Mouse (Mus musculus): Measurements from ENCODE around the gene Myo3b.
A peak's percentile ranks its signal among the peaks of the same experiment; 100 is the strongest.

Gene Myo3b

GRCm38 (mm10) chr2:70065729-70066300, 26.9 kb downstream of the Myo3b start:
- peak; percentile 60 for DNase-seq (ENCODE audit: low read depth, low spot score)

- DNase-seq (ENCODE audit: low read depth, low spot score), result no peak
Measured at GRCm38 (mm10) chr2:70066338-70067022, 27.6 kb downstream of the Myo3b start.

GRCm38 (mm10) chr2:70069861-70070260, 30.9 kb downstream of the Myo3b start:
- DNase-seq (ENCODE audit: low read depth, low spot score), result no peak

- no peak for DNase-seq (ENCODE audit: low read depth, low spot score)
Measured at GRCm38 (mm10) chr2:70083444-70084020, 44.6 kb downstream of the Myo3b start.

GRCm38 (mm10) chr2:70091261-70091660, 52.3 kb downstream of the Myo3b start:
- no peak for DNase-seq (ENCODE audit: low read depth, low spot score)

GRCm38 (mm10) chr2:70091801-70092522, 53.0 kb downstream of the Myo3b start:
- no peak for DNase-seq (ENCODE audit: low read depth, low spot score)

GRCm38 (mm10) chr2:70092665-70093064, 53.7 kb downstream of the Myo3b start:
- no peak for DNase-seq (ENCODE audit: low read depth, low spot score)

- DNase-seq (ENCODE audit: low read depth, low spot score), result no peak
Measured at GRCm38 (mm10) chr2:70094446-70094845, 55.5 kb downstream of the Myo3b start.

- DNase-seq (ENCODE audit: low read depth, low spot score), result peak; percentile 81
Measured at GRCm38 (mm10) chr2:70097229-70098095, 58.5 kb downstream of the Myo3b start.

GRCm38 (mm10) chr2:70099459-70099858, 60.5 kb downstream of the Myo3b start:
- no peak for DNase-seq (ENCODE audit: low read depth, low spot score)

GRCm38 (mm10) chr2:70105286-70106030, 66.5 kb downstream of the Myo3b start:
- DNase-seq (ENCODE audit: low read depth, low spot score), result no peak

GRCm38 (mm10) chr2:70109010-70109409, 70.1 kb downstream of the Myo3b start:
- peak; percentile 85 for DNase-seq (ENCODE audit: low read depth, low spot score)

- DNase-seq (ENCODE audit: low read depth, low spot score), result peak; percentile 92
Measured at GRCm38 (mm10) chr2:70113798-70114782, 75.2 kb downstream of the Myo3b start.

- peak; percentile 83 for DNase-seq (ENCODE audit: low read depth, low spot score)
Measured at GRCm38 (mm10) chr2:70118376-70119264, 79.7 kb downstream of the Myo3b start.

- DNase-seq (ENCODE audit: low read depth, low spot score), result no peak
Measured at GRCm38 (mm10) chr2:70119265-70119663, 80.3 kb downstream of the Myo3b start.

GRCm38 (mm10) chr2:70126330-70126729, 87.4 kb downstream of the Myo3b start:
- DNase-seq (ENCODE audit: low read depth, low spot score), result no peak

- peak; percentile 93 for DNase-seq (ENCODE audit: low read depth, low spot score)
Measured at GRCm38 (mm10) chr2:70126783-70127182, 87.9 kb downstream of the Myo3b start.

GRCm38 (mm10) chr2:70127351-70128148, 88.6 kb downstream of the Myo3b start:
- DNase-seq (ENCODE audit: low read depth, low spot score), result peak; percentile 80
